Mouse (Mus musculus) myocyte (in vitro differentiated cells): ENCODE results near the gene Bmx. TPM values are rescaled to one million over a fixed set of nuclear protein-coding genes. Genes with fewer than 3 reads are reported as not detected.

Experiments
- H3K27me3 ChIP-seq: one replicate; pipeline ENCODE4 v1.6.1; 2011; ENCODE audit not compliant: control insufficient read depth, insufficient read depth, insufficient read length
- H3K36me3 ChIP-seq: one replicate; pipeline ENCODE4 v1.6.1; 2011; ENCODE audit not compliant: control insufficient read depth, insufficient read depth
- H3K4me2 ChIP-seq: one replicate; pipeline ENCODE4 v1.6.1; 2011; ENCODE audit warnings: low read depth, control low read depth
- H3K4me3 ChIP-seq: one replicate; pipeline ENCODE4 v1.5.1; 2011; ENCODE audit warnings: mild to moderate bottlenecking, control low read depth, moderate library complexity
- H3K79me2 ChIP-seq: one replicate; pipeline ENCODE4 v1.6.1; 2011; ENCODE audit not compliant: control insufficient read depth, insufficient read depth
- H3ac ChIP-seq: one replicate; pipeline ENCODE4 v1.6.1; 2011; ENCODE audit not compliant: control insufficient read depth, insufficient read length
- CEBPB ChIP-seq: IDR thresholded peaks from 2 replicates; pipeline ENCODE4 v1.6.1; 2011; ENCODE audit warnings: mild to moderate bottlenecking, moderate library complexity; ENCODE audit not compliant: poor library complexity, insufficient read depth, severe bottlenecking
- E2F4 ChIP-seq: IDR thresholded peaks from one replicate; pipeline ENCODE4 v1.6.1; 2011; ENCODE audit warnings: mild to moderate bottlenecking, control low read depth, moderate library complexity; ENCODE audit not compliant: insufficient read depth
- MAX ChIP-seq: IDR thresholded peaks from one replicate; pipeline ENCODE4 v1.6.1; 2011; ENCODE audit warnings: low read depth, mild to moderate bottlenecking, control low read depth
- MYOD1 ChIP-seq, 3 experiments: IDR thresholded peaks; one replicate each; pipeline ENCODE4 v1.6.1; 2011; ENCODE audit warnings: control low read depth in 2 of 3, low read depth in 2 of 3, mild to moderate bottlenecking in 2 of 3, moderate library complexity in 1 of 3; ENCODE audit not compliant: insufficient read length in 2 of 3, control insufficient read depth in 1 of 3
- MYOG ChIP-seq, 3 experiments: IDR thresholded peaks; one replicate each; pipeline ENCODE4 v1.6.1; 2011; ENCODE audit warnings: control low read depth in 2 of 3, low read depth in 2 of 3, mild to moderate bottlenecking in 2 of 3; ENCODE audit not compliant: insufficient read length in 2 of 3, control insufficient read depth in 1 of 3, insufficient read depth in 1 of 3
- POLR2A ChIP-seq: IDR thresholded peaks from one replicate; pipeline ENCODE4 v1.6.1; 2011; ENCODE audit warnings: low read depth, mild to moderate bottlenecking, control low read depth, moderate library complexity; ENCODE audit not compliant: insufficient read length
- POLR2AphosphoS2 ChIP-seq: IDR thresholded peaks from one replicate; pipeline ENCODE4 v1.6.1; 2011; ENCODE audit warnings: low read depth, control low read depth; ENCODE audit not compliant: insufficient read length
- REST ChIP-seq: IDR thresholded peaks from one replicate; pipeline ENCODE4 v1.6.1; 2011; ENCODE audit warnings: mild to moderate bottlenecking, control low read depth, moderate library complexity; ENCODE audit not compliant: insufficient read depth, insufficient read length
- SRF ChIP-seq: IDR thresholded peaks from one replicate; pipeline ENCODE4 v1.6.1; 2011; ENCODE audit warnings: low read depth; ENCODE audit not compliant: control insufficient read depth, insufficient read length
- TCF12 ChIP-seq: IDR thresholded peaks from one replicate; pipeline ENCODE4 v1.6.1; 2011; ENCODE audit warnings: mild to moderate bottlenecking, control low read depth; ENCODE audit not compliant: poor library complexity, insufficient read depth, severe bottlenecking
- TCF3 ChIP-seq: IDR thresholded peaks from one replicate; pipeline ENCODE4 v1.6.1; 2011; ENCODE audit warnings: low read depth, control low read depth; ENCODE audit not compliant: insufficient read length
- USF1 ChIP-seq: IDR thresholded peaks from one replicate; pipeline ENCODE4 v1.6.1; 2011; ENCODE audit warnings: low read depth, mild to moderate bottlenecking, control low read depth, moderate library complexity
- polyA plus RNA-seq: library from polyadenylated mRNA; unstranded; fragments of >200 nt; fragmentation: generic; extraction: Trizol; gene quantifications from one replicate; pipeline ENCODE4 v1.2.1, GENCODE M21; 2012; ENCODE audit warnings: missing spikeins

The Bmx gene
- polyA plus RNA-seq, 1 experiment, result not detected

- Histone ChIP-seq H3K4me2 (no peak overlapping the region), H3ac (no peak overlapping the region), H3K4me3 (no peak overlapping the region), H3K27me3 (no peaks in the 10 kb centered on the region), H3K79me2 (no peaks in the 10 kb centered on the region), H3K36me3 (no peaks in the 10 kb centered on the region)
- TF ChIP-seq TCF12 (no peak), CEBPB (no peak), POLR2AphosphoS2 (no peak), TCF3 (no peak), SRF (no peak), POLR2A (no peak), USF1 (no peak), E2F4 (no peak)
Observed at GRCm38 (mm10) chrX:164153606-164154005, 104.4 kb downstream of the Bmx start.

- no peak overlapping the region for H3K4me3 ChIP-seq
- no peaks in the 10 kb centered on the region for H3K79me2 ChIP-seq
- H3K36me3 ChIP-seq, result no peaks in the 10 kb centered on the region
- no peak overlapping the region for H3ac ChIP-seq
- H3K27me3 ChIP-seq, result no peaks in the 10 kb centered on the region
- H3K4me2 ChIP-seq, result no peak overlapping the region
- TF ChIP-seq USF1 (no peak), TCF12 (no peak), MYOD1 (IDR thresholded peaks at IDR 0.05; ENCODE audit: control insufficient read depth in 1 of 3, insufficient read length in 2 of 3, low read depth in 2 of 3) (no peak), SRF (no peak), MYOG (IDR thresholded peaks at IDR 0.05; ENCODE audit: control insufficient read depth in 1 of 3, insufficient read depth in 1 of 3, insufficient read length in 2 of 3, low read depth in 2 of 3) (no peak), MAX (no peak), E2F4 (no peak), TCF3 (no peak), POLR2A (no peak), REST (no peak)
Observed at GRCm38 (mm10) chrX:164152703-164153102, 105.3 kb downstream of the Bmx start.

GRCm38 (mm10) chrX:164145463-164146250, 112.3 kb downstream of the Bmx start:
- Histone ChIP-seq H3K4me2 (no peak overlapping the region), H3K4me3 (no peak overlapping the region), H3K27me3 (no peaks in the 10 kb centered on the region), H3K79me2 (no peaks in the 10 kb centered on the region), H3ac (no peak overlapping the region), H3K36me3 (no peaks in the 10 kb centered on the region)
- no peak for TF ChIP-seq MYOG (IDR thresholded peaks at IDR 0.05; ENCODE audit: control insufficient read depth in 1 of 3, insufficient read depth in 1 of 3, insufficient read length in 2 of 3, low read depth in 2 of 3)
- no peak for TF ChIP-seq MAX
- TF ChIP-seq USF1, result no peak
- TF ChIP-seq POLR2AphosphoS2, result no peak
- no peak for TF ChIP-seq CEBPB
- TF ChIP-seq MYOD1 (IDR thresholded peaks at IDR 0.05; ENCODE audit: control insufficient read depth in 1 of 3, insufficient read length in 2 of 3, low read depth in 2 of 3), result no peak
- no peak for TF ChIP-seq TCF3
- TF ChIP-seq POLR2A, result no peak
- TF ChIP-seq REST, result no peak
- TF ChIP-seq TCF12, result no peak
- no peak for TF ChIP-seq SRF
- no peak for TF ChIP-seq E2F4

Other genes starting within 250 kb of the Bmx start
- 7.5 TPM for gene Car5b, start 230.2 kb downstream of the Bmx start, polyA plus RNA-seq
- gene Siah1b, start 181.7 kb downstream of the Bmx start, polyA plus RNA-seq, result 5.9 TPM
- not detected for gene Cltrn, start 169.4 kb downstream of the Bmx start, polyA plus RNA-seq
- gene Ace2, start 118.9 kb downstream of the Bmx start, polyA plus RNA-seq, result not detected
- gene Pir, start 11.2 kb upstream of the Bmx start, polyA plus RNA-seq, result 6.0 TPM
- 2.1 TPM for gene Vegfd, start 115.2 kb upstream of the Bmx start, polyA plus RNA-seq
- 2.5 TPM for gene Piga, start 161.6 kb upstream of the Bmx start, polyA plus RNA-seq
- gene Asb11, start 178.8 kb upstream of the Bmx start, polyA plus RNA-seq, result 1.6 TPM
- gene Asb9, start 248.1 kb upstream of the Bmx start, polyA plus RNA-seq, result not detected